Mouse (Mus musculus): ENCODE measurements around the gene Drc1. TPM values are rescaled to one million over a fixed set of nuclear protein-coding genes. Genes with fewer than 3 reads are reported as not detected.

The Drc1 gene
- 0.36 TPM for polyA plus RNA-seq (2021)

GRCm38 (mm10) chr5:30281291-30281732 is at the start of gene Drc1:
TSS of gene Drc1 (plus strand) at chr5:30281388.
- no peaks in the 10 kb centered on the region for H3K27me3 ChIP-seq
- in situ Hi-C loops (cut with MboI; ENCODE audit: low pct_unique_long_range_greater_than_20kb): no loop called here
- POLR2A ChIA-PET: interaction anchor here (0.8 kb wide), 1 partner anchor 24 kb away, joined by 3 read pairs; no protein-coding TSS in a partner anchor
- no peak for DNase-seq (ENCODE audit: low read depth, low spot score)
- no peak for ATAC-seq
- no peak for TF ChIP-seq CTCF (IDR thresholded peaks at IDR 0.05)
- CTCF ChIA-PET: no interaction called here

GRCm38 (mm10) chr5:30231891-30232270 is 49.3 kb upstream of the Drc1 start:
- ChIA-PET POLR2A (no interaction called here), CTCF (interaction anchor here (0.7 kb wide), 1 partner anchor 11 kb away, joined by 3 read pairs; no protein-coding TSS in a partner anchor)
- TF ChIP-seq CTCF (IDR thresholded peaks at IDR 0.05): no peak
- in situ Hi-C loops (cut with MboI; ENCODE audit: low pct_unique_long_range_greater_than_20kb): no loop called here
- no peaks in the 10 kb centered on the region for H3K27me3 ChIP-seq
- DNase-seq (ENCODE audit: low read depth, low spot score) (no peak), ATAC-seq (no peak)

GRCm38 (mm10) chr5:30232271-30232971 is 48.8 kb upstream of the Drc1 start, which contains the start of gene Selenoi:
TSS of gene Selenoi (plus strand) at chr5:30232581.
- DNase-seq (ENCODE audit: low read depth, low spot score): peak; percentile 93
- POLR2A ChIA-PET: no interaction called here
- ATAC-seq: peak; percentile 95
- H3K27me3 ChIP-seq: no peaks in the 10 kb centered on the region
- in situ Hi-C loops (cut with MboI; ENCODE audit: low pct_unique_long_range_greater_than_20kb): no loop called here
- TF ChIP-seq CTCF (IDR thresholded peaks at IDR 0.05): no peak
- CTCF ChIA-PET: interaction anchor here (0.7 to 1.0 kb wide), 2 partner anchors 12 to 114 kb away, joined by 3 read pairs; no protein-coding TSS in a partner anchor

GRCm38 (mm10) chr5:30233042-30233441 is 48.1 kb upstream of the Drc1 start:
- no peak for DNase-seq (ENCODE audit: low read depth, low spot score)
- CTCF ChIA-PET: interaction anchor here (1.0 to 1.3 kb wide), 2 partner anchors 111 to 114 kb away, joined by 3 to 4 read pairs; no protein-coding TSS in a partner anchor
- TF ChIP-seq CTCF (IDR thresholded peaks at IDR 0.05): peak; percentile 9
- peak; percentile 19 for ATAC-seq
- POLR2A ChIA-PET: no interaction called here
- no peaks in the 10 kb centered on the region for H3K27me3 ChIP-seq
- in situ Hi-C loops (cut with MboI; ENCODE audit: low pct_unique_long_range_greater_than_20kb): no loop called here

- ChIA-PET CTCF (interaction anchor here (1.3 kb wide), 1 partner anchor 110 kb away, joined by 4 read pairs; no protein-coding TSS in a partner anchor), POLR2A (interaction anchor here (1.5 kb wide), 1 partner anchor 32 kb away, joined by 3 read pairs; no protein-coding TSS in a partner anchor)
- ATAC-seq: no peak
- no peak for DNase-seq (ENCODE audit: low read depth, low spot score)
- no peaks in the 10 kb centered on the region for H3K27me3 ChIP-seq
- in situ Hi-C loops (cut with MboI; ENCODE audit: low pct_unique_long_range_greater_than_20kb): no loop called here
- no peak for TF ChIP-seq CTCF (IDR thresholded peaks at IDR 0.05)
These were observed 47.2 kb upstream of the Drc1 start for GRCm38 (mm10) chr5:30233979-30234378.

GRCm38 (mm10) chr5:30235641-30236126 is 45.5 kb upstream of the Drc1 start:
- no peak for TF ChIP-seq CTCF (IDR thresholded peaks at IDR 0.05)
- no peak for ATAC-seq
- ChIA-PET POLR2A (interaction anchor here (1.3 kb wide), 1 partner anchor 8 kb away, joined by 4 read pairs; no protein-coding TSS in a partner anchor), CTCF (interaction anchor here (0.7 to 1.5 kb wide), 4 partner anchors 9 to 108 kb away, joined by 3 to 5 read pairs (median 4); no protein-coding TSS in a partner anchor)
- DNase-seq (ENCODE audit: low read depth, low spot score): no peak
- H3K27me3 ChIP-seq: no peaks in the 10 kb centered on the region
- in situ Hi-C loops (cut with MboI; ENCODE audit: low pct_unique_long_range_greater_than_20kb): no loop called here

GRCm38 (mm10) chr5:30238533-30238932 is 42.7 kb upstream of the Drc1 start:
- in situ Hi-C loops (cut with MboI; ENCODE audit: low pct_unique_long_range_greater_than_20kb): no loop called here
- H3K27me3 ChIP-seq: no peaks in the 10 kb centered on the region
- no peak for TF ChIP-seq CTCF (IDR thresholded peaks at IDR 0.05)
- ChIA-PET CTCF (interaction anchor here (1.2 to 1.3 kb wide), 2 partner anchors 11 to 29 kb away, joined by 4 read pairs; no protein-coding TSS in a partner anchor), POLR2A (no interaction called here)
- ATAC-seq (no peak), DNase-seq (ENCODE audit: low read depth, low spot score) (no peak)

- ChIA-PET POLR2A (interaction anchor here (0.5 kb wide), 1 partner anchor 57 kb away, joined by 4 read pairs; no protein-coding TSS in a partner anchor), CTCF (interaction anchor here (0.8 to 1.9 kb wide), 2 partner anchors 10 to 11 kb away, joined by 4 to 5 read pairs; no protein-coding TSS in a partner anchor)
- DNase-seq (ENCODE audit: low read depth, low spot score) (no peak), ATAC-seq (no peak)
- TF ChIP-seq CTCF (IDR thresholded peaks at IDR 0.05): no peak
- H3K27me3 ChIP-seq: no peaks in the 10 kb centered on the region
- in situ Hi-C loops (cut with MboI; ENCODE audit: low pct_unique_long_range_greater_than_20kb): no loop called here
These were observed 40.6 kb upstream of the Drc1 start for GRCm38 (mm10) chr5:30240552-30240951.

- DNase-seq (ENCODE audit: low read depth, low spot score) (no peak), ATAC-seq (peak; percentile 82)
- in situ Hi-C loops (cut with MboI; ENCODE audit: low pct_unique_long_range_greater_than_20kb): no loop called here
- H3K27me3 ChIP-seq: no peaks in the 10 kb centered on the region
- ChIA-PET CTCF (interaction anchor here (1.9 kb wide), 1 partner anchor 8 kb away, joined by 5 read pairs; no protein-coding TSS in a partner anchor), POLR2A (no interaction called here)
- no peak for TF ChIP-seq CTCF (IDR thresholded peaks at IDR 0.05)
These were observed 38.8 kb upstream of the Drc1 start for GRCm38 (mm10) chr5:30242410-30242809.

GRCm38 (mm10) chr5:30243741-30244140 is 37.4 kb upstream of the Drc1 start:
- H3K27me3 ChIP-seq: no peaks in the 10 kb centered on the region
- ATAC-seq (no peak), DNase-seq (ENCODE audit: low read depth, low spot score) (no peak)
- ChIA-PET CTCF (interaction anchor here (2.0 kb wide), 1 partner anchor 8 kb away, joined by 4 read pairs; no protein-coding TSS in a partner anchor), POLR2A (interaction anchor here (1.1 kb wide), 1 partner anchor 8 kb away, joined by 4 read pairs; no protein-coding TSS in a partner anchor)
- in situ Hi-C loops (cut with MboI; ENCODE audit: low pct_unique_long_range_greater_than_20kb): no loop called here
- peak; percentile 25 for TF ChIP-seq CTCF (IDR thresholded peaks at IDR 0.05)

Measured in Patski (cell line).